Mouse (Mus musculus): ENCODE measurements around the gene Ccdc34.

Gene Ccdc34

GRCm38 (mm10) chr2:110004668-110005067, 12.9 kb upstream of the Ccdc34 start:
- no peak for DNase-seq

GRCm38 (mm10) chr2:110005164-110005563, 12.5 kb upstream of the Ccdc34 start:
- DNase-seq, result peak; percentile 25

- no peak for DNase-seq
Measured at GRCm38 (mm10) chr2:110005596-110006239, 11.9 kb upstream of the Ccdc34 start.

GRCm38 (mm10) chr2:110007423-110008267, 10.0 kb upstream of the Ccdc34 start:
- DNase-seq, result no peak

- no peak for DNase-seq
Measured at GRCm38 (mm10) chr2:110009449-110009848, 8.2 kb upstream of the Ccdc34 start.

GRCm38 (mm10) chr2:110012184-110012725, 5.4 kb upstream of the Ccdc34 start:
- DNase-seq, result no peak

GRCm38 (mm10) chr2:110017087-110017486, 530 bp upstream of the Ccdc34 start:
- DNase-seq, result no peak

GRCm38 (mm10) chr2:110019656-110020055, 2.0 kb downstream of the Ccdc34 start:
- DNase-seq, result no peak

- DNase-seq, result no peak
Measured at GRCm38 (mm10) chr2:110020430-110020829, 2.8 kb downstream of the Ccdc34 start.

GRCm38 (mm10) chr2:110036265-110036664, 18.6 kb downstream of the Ccdc34 start:
- DNase-seq, result no peak

- no peak for DNase-seq
Measured at GRCm38 (mm10) chr2:110036665-110037064, 19.0 kb downstream of the Ccdc34 start.

- no peak for DNase-seq
Measured at GRCm38 (mm10) chr2:110037221-110037620, 19.6 kb downstream of the Ccdc34 start.

- no peak for DNase-seq
Measured at GRCm38 (mm10) chr2:110038341-110038740, 20.7 kb downstream of the Ccdc34 start.

- no peak for DNase-seq
Measured at GRCm38 (mm10) chr2:110042861-110043760, 25.5 kb downstream of the Ccdc34 start.

- no peak for DNase-seq
Measured at GRCm38 (mm10) chr2:110058424-110058823, 40.8 kb downstream of the Ccdc34 start.

- no peak for DNase-seq
Measured at GRCm38 (mm10) chr2:110063131-110063530, 45.5 kb downstream of the Ccdc34 start.

GRCm38 (mm10) chr2:110068916-110069315, 51.3 kb downstream of the Ccdc34 start:
- DNase-seq, result no peak

GRCm38 (mm10) chr2:110073023-110073422, 55.4 kb downstream of the Ccdc34 start:
- DNase-seq, result no peak

GRCm38 (mm10) chr2:110074646-110075452, 57.2 kb downstream of the Ccdc34 start:
- no peak for DNase-seq

GRCm38 (mm10) chr2:110077240-110077639, 59.6 kb downstream of the Ccdc34 start:
- no peak for DNase-seq

- DNase-seq, result no peak
Measured at GRCm38 (mm10) chr2:110077655-110078054, 60.0 kb downstream of the Ccdc34 start.

- no peak for DNase-seq
Measured at GRCm38 (mm10) chr2:110080532-110080931, 62.9 kb downstream of the Ccdc34 start.
